Mouse (Mus musculus) 3T3-L1 (cell line): ENCODE results near the gene Moxd1.
A peak's percentile ranks its signal among the peaks of the same experiment; 100 is the strongest.

Experiments
- DNase-seq: peaks from one replicate; pipeline ENCODE4 v3.0.0-alpha.2; 2015; ENCODE audit warnings: low read depth, low spot score

Gene Moxd1

DNA sequence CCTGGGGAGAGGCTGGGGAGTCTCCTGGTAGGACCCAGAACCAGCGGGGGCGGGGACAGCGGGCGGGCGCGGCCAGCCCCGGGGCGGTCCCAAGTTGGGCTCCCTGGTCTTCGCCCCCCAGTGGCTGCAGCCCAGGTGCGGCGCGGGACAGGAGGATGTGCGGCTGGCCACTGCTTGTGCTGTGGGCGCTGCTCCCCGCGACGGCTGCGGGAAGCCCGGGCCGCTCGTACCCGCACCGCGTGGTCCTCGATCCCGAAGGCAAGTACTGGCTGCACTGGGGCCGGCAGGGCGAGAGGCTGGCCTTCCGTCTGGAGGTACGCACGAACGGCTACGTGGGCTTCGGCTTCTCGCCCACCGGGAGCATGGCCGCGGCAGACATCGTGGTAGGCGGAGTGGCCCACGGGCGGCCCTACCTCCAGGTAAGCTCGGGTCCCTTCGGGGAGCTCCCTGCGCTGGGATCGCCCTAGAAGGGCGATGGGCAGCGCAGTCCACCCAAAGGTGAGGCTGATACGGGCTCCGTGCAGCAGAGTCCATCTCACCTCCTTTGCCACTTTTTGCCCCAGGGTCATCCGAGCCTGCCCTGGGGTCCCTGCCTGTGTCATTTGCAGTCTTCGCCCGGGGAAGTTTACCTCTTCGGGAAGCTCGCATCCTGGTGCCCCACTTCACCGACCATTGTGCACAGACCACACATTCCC is at the start of gene Moxd1:
Gene Moxd1 (plus strand): TSS at position 69 of the 695 bp plus-strand sequence.
- no peak for DNase-seq

DNA sequence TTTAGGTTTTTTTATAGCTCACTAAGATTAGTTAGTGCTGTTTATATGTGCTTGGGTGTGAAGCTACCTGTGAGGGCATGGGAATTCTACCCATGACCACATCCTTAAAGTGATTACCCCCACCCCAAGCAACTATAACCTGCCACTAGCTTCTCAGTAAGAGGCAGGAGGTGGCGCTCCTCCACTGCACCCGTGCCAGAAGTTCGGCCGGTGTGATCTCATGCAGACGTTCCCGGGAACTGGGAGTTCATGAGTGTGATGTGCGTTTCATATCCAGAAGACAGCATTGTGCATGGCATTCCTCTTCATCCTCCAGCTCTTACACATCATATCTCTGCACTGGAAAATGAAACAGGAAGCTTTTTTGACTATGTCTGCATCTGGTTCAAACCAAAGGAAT is 32.9 kb upstream of the Moxd1 start:
- no peak for DNase-seq

DNA sequence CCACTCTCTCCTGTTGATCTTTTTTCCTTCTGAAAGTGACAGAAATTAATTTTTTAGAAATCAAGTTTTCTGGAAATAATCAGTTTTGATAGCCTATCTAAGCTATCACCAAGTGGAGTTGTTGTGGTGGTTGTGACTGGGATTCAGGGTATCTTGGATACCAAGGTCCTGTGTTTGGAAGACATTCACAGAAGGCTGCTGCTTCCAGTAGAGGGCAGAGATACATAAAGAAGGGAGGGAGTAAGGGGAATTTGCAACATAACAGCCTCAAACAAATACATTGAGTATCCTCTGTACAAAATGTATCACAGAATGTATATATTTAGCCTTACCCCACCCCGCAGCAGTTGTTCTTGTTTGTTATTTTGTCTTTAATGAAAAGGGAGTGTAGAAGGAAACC is 31.3 kb upstream of the Moxd1 start:
- DNase-seq, result peak; percentile 20

DNA sequence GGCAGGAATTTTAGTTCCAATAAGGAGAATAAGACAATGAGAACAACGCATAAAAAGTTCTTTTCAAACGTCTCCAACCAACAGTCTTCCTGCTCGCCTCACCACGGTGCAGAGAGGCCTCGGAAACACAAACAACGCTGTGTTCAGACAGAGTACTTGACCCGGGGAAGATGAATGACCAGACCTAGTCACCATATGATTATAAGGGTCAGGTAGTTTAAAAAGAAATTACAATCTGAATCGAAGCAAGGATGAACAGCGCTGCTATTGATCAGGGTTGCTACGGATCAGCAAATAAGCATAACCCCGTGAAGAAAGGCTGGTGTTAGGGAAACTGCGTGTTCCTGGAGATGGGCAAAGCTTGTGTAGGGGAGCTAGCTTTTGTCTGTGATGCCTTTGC is 24.0 kb upstream of the Moxd1 start:
- DNase-seq, result no peak

DNA sequence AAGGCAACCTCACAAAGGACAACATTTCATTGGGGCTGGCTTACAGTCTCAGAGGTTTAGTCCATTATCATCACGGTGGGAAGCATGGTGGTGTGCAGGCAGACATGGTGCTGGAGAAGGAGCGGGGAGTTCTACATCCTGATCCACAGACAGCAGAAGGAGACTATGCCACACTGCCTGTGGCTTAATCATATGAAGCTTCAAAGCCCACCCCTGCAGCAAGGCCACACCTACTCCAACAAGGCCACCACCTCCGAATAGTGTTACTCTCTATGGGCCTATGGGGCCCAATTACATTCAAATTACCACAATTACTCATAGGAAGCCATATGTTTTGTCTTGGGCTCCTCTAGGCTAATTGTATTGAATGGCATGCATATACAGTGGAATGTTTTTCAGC is 23.2 kb upstream of the Moxd1 start:
- no peak for DNase-seq

DNA sequence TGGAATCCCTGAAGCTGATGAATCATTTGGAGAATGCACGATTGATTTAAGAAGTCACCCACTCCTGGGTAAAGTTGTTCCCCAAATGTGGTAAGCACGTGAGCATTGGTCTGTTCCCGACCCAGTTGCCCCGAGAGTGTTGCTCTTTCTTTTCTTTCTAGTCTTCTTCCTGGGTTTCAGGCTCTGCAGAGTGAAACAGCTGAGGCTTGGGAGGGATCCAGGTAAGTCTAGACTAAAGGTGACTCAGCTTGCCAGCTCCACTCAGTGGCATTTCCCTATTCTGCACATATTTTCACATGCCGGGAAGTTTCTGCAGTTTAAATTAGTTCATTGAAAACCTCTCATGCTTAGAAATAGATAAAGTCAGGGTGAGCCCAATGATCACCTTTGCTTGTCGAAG is 13.2 kb upstream of the Moxd1 start:
- DNase-seq, result peak; percentile 72

DNA sequence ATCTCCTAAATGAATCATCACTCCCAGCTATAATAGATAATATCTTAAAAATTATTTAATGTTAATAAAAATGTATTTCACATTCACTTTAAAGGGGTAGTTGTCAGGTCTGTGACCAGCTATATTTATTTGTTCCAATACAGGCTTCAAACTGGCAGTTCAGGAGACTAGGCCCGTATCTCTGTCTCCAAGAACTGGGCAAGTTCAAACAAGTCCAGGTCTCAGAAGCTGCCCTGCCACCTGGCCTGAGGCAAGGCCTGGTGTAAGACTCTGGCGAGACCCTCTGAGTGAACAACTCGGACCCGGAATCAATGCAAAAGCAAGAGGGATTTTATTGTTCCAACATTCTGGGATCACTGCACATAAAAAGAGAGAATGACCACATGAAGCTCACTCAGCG is 10.0 kb upstream of the Moxd1 start:
- DNase-seq, result no peak

DNA sequence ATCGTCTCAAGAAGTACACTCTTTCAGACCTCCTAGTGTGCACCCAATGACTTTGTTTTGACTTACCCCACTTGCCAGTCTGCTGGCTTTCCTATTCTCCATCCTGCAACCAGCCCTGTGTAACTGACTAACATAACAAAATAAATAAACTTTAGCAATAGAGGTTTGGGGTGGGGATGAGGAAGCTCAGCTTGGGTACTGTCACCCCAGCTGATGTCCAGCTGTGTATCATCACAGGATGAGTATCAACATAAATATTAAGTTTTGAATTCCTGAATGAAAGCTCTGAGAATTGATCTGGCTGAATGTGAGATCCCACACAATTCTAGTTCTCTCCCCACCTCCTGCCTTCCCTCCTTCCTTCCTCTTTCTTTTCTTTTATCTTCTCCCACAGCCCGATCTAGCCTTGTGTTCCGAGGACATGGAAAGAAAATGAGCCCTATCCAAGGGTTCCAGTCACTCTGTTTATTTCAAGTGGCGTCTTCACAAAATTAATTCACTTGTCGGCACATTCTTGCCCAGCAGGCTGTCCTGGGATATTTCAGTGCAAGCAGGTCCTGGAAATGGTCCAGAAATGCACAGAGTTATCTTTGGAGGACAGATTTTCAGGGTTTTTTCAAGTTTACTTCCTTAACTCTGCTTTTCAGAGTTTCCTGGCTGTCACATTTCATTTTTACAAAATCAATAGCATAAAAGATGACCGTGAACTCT is 5.6 kb upstream of the Moxd1 start:
- DNase-seq, result no peak

DNA sequence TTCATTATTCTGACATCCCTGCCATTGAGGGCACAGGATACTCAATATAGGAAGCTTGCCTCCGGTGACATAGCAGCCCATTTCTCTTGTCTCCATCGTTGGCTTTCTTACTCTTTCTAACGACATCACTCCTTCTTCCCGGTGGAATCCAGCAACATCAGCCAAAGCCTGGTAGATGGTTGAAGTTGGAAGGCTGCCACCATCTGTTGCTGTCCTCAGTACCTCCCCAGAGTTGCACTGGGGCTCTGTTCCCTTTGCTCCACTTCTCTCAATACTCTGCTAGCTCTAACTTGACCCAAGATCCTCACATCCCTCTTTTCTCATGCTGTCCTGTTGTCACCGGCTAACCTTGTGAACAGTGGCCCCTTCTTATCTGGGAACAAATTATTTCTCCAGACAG is 2.4 kb upstream of the Moxd1 start:
- peak; percentile 20 for DNase-seq

DNA sequence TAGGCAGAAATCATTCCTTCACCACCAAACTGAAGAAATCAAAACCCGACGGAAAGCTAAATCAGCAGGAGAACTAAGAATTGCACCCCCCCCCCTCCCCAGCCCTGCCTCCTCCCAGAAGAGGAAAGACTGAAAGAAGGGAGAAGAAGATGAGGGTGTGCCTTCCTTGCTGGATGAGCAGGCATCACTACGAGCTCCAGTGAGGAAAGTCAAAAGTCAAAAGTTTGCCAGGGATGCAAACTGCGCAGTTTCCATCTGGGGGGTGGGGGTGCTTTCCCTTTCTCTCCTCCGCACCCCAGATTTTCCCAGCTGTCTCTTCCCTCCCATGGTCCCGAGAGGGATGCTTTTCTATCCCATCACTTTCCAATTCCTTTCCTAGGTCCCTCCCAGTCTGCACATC is 406 bp upstream of the Moxd1 start:
- DNase-seq, result no peak

DNA sequence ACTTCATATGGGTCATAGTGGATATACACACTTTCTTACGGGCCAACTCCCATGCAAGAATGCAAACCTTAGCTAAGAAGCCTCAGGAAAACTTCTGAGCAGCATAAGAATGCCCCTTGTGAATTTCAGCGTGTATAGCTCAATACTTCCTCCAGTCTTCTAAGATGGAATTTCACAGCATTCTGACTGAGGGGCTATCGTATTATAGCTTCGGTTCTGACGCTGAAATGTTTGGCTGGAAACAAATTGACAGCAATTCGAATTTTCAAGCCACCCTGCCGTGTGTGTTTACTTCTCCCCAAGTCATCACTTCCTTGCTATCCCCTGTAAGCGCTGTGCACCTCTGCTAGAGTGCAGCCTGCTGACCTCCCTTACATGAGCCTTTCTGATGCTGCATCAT is 1.3 kb downstream of the Moxd1 start:
- DNase-seq, result no peak

DNA sequence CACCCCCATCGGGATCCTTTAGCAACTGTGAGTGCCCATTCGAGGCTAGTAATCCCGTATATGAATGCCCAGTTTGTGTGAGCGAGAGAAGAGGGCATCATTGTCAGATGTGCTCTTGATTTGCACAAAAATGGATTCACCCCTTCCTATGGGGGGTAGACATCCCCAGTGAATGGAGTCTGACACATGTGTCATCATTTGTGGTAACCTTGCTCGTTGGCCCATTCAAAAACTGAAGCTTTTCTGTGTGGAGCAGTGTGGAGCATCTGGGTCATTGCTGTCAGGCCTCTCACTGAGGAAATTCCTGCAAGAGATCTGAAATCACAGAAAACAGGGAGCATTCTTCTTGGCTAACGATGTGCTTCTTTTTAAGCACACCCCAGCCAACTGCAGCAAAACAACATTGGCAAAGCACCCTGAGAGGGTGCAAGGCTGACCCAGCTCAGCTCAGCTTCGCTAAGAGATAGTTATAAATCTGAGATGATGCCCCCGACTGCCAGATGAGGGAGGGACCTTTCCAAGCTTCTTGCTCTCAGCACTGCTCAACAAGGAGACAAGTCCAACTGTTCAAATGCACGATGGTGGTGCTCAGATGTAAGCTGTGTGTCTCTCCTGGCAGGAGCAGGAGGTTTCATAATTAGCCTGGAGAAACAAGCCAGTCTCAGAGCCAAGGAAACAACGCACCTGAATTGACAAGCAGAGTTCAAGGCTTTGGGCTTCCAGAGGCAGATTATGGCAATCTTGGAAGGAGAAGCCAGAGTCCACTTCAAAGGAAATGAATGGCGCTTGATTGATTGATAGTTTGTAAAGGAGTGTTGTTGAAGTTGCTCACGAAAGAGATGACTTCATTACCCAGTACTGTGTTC is 5.2 kb downstream of the Moxd1 start:
- DNase-seq, result no peak

DNA sequence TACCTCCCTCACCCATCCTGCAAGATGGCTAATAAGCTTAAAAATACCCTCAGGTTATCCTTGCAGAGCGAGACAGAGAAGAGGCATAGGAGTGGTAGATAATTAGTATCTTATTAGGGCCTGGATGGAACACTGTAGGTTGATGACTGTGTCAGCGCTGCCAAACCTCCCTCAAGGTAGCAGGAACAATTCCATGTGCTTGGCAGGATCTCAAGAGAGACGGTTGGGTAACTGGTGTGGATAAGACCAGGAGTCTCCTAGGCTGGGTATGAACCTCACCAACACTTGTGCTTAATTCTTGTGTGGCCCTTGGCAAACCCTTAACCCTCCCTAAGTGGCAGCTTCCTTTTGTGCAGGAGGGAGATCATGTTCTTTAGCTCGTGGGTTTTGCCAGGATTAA is 9.0 kb downstream of the Moxd1 start:
- no peak for DNase-seq

DNA sequence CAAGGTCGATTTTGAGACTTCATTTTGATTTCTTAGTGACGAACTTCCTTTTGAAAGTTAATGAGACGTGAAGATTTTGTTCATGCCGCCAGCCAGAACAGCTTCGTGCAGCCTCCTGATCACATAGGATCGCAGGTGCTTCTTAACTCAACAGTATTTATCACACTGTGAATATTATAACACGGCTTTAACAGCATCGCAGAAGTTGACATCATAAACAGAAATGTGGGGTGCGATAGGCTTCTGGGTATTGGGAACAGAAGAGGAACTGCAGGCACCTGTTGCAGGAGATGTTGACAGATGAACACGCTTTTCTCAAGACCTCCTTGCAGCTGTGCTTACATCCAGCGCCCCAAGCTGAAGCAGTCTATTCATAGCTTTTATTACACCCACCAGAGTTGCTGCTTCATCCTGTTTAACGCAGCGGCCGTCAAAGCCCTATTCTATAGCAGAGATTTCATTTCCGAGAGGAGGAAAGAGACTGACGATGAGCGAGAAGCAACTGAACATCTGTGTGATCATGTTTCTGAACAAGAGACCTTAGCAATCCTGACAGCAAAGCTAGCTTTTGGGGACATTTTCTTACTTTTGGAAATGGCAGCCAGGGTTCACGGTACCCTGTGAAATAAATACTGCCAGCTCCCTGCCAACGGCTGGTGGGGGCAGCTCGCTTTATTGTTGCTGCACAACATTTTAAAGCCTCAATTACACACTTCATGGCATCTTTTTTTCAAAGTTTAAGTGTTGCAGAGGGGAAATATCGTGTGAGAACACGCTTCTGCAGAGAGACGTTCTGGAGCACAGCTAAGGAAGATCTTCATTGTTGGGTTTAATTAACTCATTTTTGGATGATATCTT is 12.3 kb downstream of the Moxd1 start:
- DNase-seq, result no peak

DNA sequence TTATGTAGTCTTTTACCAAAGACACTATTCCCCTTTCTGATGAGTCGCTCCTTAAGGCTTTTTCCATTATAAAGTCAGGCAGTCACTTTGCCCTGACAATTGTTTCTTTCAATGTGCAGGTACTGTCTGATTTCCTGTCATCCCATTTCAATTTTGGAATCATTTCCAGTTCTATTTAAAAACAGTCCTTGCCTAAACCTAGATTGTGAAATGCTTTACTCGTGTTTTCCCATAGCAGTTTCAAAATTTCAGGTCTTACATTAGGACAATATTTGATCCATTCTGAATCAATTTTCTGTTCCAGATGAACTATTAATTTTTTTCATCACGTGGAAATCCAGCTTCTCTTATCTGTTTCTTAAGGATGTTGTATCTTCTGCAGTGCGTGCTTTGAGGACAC is 23.5 kb downstream of the Moxd1 start:
- DNase-seq, result no peak

DNA sequence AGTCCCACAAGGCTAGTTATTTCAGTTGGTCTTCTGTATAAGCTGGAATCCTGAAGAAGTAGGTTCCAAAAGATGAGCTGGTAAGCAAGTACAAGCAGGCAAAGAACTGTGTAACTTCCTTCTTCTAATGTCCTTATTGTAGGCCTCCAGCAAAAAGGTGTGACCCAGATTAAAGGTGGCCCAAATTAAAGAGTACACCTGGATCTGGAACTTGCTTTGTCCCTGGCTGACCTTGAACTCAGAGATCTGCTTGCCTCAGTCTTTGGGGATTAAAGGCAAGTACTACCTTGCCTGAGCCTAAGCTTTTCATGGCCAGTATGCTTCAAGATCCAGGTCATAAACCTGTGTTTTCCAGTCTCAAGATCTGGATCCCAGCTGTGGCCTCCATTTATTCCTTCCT is 24.8 kb downstream of the Moxd1 start:
- no peak for DNase-seq

DNA sequence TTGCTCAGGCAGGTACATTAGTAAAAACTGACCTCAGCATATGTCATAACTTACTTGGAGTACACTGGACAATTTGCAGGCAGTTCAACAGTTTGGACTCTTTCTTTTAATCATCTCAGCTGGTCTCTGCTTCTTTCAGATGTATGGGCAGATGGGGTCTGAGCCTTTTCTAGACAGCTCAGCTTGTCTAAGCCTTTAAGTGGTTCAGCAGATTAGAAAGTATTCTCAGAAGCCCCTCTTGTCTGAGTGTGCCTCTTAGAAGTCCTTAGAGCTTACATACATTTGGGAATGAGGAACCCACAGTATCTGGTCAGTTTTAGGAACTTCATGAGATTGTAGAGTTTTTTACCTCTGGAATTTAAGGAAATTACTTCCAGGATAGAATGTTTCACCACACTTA is 28.3 kb downstream of the Moxd1 start:
- no peak for DNase-seq

DNA sequence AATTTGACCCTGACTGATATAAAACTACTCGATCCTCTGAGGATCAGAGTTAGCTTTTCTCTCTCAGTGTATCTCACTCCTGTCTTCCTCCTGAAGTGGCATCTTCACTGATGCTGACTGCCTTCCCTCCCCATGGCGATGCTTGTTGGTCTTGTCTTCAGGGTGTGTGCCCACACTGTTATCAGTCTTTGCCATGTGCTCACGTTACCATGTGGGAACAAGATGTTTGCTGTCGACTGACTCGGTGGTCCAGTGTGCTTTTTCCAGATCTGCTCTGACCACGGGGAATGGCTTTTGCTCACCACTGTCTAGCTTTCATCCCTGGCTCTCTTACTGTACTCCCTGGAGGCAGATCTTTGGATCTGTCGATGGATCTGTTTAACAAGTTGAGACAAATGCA is 34.8 kb downstream of the Moxd1 start:
- no peak for DNase-seq

DNA sequence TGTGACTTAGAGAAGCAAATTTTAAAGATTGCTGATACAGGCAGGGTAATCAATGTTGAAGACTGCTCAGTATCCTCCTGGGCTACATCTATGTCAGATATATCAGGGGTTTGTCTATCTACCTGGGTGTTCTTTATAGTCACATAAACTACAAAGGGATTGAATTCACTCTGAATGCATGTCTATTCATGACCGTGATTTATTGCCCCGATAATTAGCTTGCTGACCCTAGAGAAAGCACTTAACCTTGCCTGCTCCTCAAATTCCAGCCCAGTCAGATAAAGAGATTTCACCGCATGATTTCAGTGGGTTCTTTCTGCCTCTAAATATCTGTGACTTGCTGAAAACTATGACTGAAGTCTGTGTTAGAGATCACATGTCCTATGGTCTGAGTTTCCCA is 35.6 kb downstream of the Moxd1 start:
- no peak for DNase-seq

DNA sequence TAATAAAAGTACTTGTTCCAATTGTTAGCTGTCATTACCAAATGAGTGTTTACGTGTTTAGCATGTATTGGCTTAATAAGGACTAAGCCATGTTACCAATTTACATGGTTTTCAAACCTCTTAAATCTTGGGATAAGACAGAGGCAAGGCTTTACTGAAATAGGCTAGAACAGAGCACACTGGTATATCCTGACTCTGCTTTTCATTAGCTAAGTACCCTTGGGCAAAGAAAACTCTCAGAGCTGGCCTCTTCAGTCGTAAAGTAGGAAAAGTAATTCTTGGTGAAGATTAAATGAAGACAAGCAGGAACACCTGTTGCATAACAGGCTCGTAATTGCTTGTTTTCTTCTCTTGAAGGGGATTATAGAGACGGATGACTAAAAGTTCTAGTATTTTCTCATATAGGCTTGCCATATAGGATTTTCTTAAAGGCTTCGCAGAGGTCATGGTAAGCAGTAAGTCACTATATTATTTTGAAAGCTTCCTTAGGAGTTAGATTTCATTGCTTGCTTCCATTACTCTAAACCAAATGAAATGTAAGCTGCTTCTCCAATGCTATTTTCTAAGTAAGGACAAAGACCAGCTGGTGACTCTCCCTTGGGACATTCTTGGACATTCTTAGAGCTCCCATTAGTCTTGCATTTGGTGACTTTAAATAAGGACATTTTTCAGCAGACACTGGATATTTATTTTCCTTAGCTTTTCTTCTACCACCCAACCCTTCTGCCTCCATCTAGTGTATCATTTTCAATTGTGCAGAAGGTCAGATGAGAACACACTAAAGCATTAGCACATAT is 36.7 kb downstream of the Moxd1 start:
- no peak for DNase-seq

DNA sequence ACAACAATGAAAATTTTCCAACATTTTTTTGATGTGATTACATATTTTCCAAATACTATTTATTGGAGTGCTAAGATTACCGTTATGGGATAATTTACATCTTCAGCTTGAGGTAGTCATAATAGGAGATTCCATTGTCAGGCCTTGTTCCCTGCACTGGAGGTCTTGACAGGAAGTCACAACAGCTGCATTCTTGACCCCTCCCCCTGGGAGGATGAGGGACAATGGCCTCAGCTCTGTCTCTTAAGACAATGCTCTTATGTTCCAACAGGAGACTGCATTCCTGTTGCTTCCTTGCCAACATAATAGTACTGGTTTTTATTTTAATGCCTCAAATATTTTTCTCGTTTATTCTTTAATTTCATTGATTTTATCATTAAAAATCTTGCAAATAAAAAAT is 44.2 kb downstream of the Moxd1 start:
- DNase-seq, result no peak
